Comparison of ENCODE assay signal across 18 mouse cellular contexts in the genomic region with DNA sequence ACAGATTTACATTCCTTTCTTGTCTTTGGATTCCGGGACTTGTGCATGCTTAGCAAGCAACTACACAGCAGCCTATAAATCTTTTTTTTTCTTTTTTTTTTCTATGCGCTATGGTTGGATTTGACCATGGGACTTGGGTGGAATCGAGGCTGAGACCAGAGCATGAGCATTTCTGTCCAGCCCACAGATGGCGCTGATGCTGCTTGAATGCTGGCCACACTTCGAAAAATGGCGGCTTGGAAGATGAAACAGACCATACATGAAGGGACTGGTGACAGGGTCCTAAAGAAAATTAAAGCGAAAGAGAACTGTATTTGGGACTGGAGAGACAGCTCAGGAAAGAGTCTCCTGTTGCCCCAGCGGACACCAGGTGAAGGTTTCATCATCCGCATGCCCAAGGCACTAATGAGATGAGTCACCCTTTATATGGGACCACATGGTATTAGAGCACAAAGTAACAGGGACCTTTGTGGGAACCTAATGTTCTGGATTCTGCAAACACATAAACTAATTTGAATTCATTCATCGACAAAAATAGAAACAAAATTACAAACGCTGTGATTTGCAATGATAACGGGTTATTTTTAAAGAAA. TPM values are rescaled to one million over a fixed set of nuclear protein-coding genes. Genes with fewer than 3 reads are reported as not detected.
DNase-seq lines count a peak whose midpoint lies in the region; ATAC-seq and TF ChIP-seq lines count a peak whose summit lies in the region.
"Had no signal": no experiment of that assay in that cellular context is flagged by ENCODE, and none has a peak within 500 bp of the region (broad histone marks: within the 10 kb centered on the region; RNA-seq: fewer than 3 reads in every experiment).

No protein-coding gene starts in this region.

- H3K9me3 ChIP-seq in kidney, embryonic 15.5 days (replicated peaks), result 0 out of 2 replicates have a peak, but pooled peaks cover 4% of the 10 kb centered on the region
- H3K9me3 ChIP-seq: limb, embryonic 15.5 days; midbrain, embryonic 15.5 days; stomach, embryonic 15.5 days had no signal

- no peak overlapping the region for H3K27ac ChIP-seq in kidney, adult 2 months (ENCODE audit: insufficient read depth, low read depth, low read length)
- H3K27ac ChIP-seq in kidney, embryonic 15.5 days, result no peak overlapping the region
- H3K27ac ChIP-seq: hindbrain, postnatal 0 days; left cerebral cortex, adult 2 months; limb, embryonic 15.5 days; macrophage; midbrain, embryonic 15.5 days; neural tube, embryonic 13.5 days; stomach, embryonic 15.5 days had no signal

- 95% methylated on average over 12 of the region's 12 CpGs for WGBS in kidney, adult 2 months
- WGBS in kidney, embryonic 15.5 days, result 93% methylated on average over 12 of the region's 12 CpGs

- H3K9ac ChIP-seq in kidney, embryonic 15.5 days, result no peak overlapping the region
- H3K9ac ChIP-seq: limb, embryonic 15.5 days; midbrain, embryonic 15.5 days; neural tube, embryonic 13.5 days; stomach, embryonic 15.5 days had no signal

- TF ChIP-seq CTCF in kidney, adult 2 months (conservative IDR thresholded peaks at IDR 0.05; ENCODE audit: insufficient read depth, insufficient read length, low read depth, low read length), result 0 out of 2 replicates have a peak, but pooled peaks have one; percentile 15

- H3K27me3 ChIP-seq in kidney, adult 2 months (replicated peaks; ENCODE audit: control insufficient read depth, insufficient read depth, low read length), result no peaks in the 10 kb centered on the region
- no peaks in the 10 kb centered on the region for H3K27me3 ChIP-seq in kidney, embryonic 15.5 days
- H3K27me3 ChIP-seq: limb, embryonic 15.5 days; midbrain, embryonic 15.5 days; neural tube, embryonic 13.5 days; stomach, embryonic 15.5 days had no signal

- TF ChIP-seq POLR2A in kidney, adult 2 months (IDR thresholded peaks at IDR 0.05; ENCODE audit: low read depth, low read length), result no peak

- no peak overlapping the region for H3K4me3 ChIP-seq in kidney, adult 2 months (ENCODE audit: insufficient read depth, low read depth, low read length)
- no peak overlapping the region for H3K4me3 ChIP-seq in kidney, embryonic 15.5 days (replicated peaks)
- H3K4me3 ChIP-seq: left cerebral cortex, adult 2 months; limb, embryonic 15.5 days; midbrain, embryonic 15.5 days; neural tube, embryonic 13.5 days; stomach, embryonic 15.5 days had no signal

- no peaks in the 10 kb centered on the region for H3K4me1 ChIP-seq in kidney, adult 2 months (ENCODE audit: control insufficient read depth, insufficient read depth, low read length)
- no peaks in the 10 kb centered on the region for H3K4me1 ChIP-seq in kidney, embryonic 15.5 days
- H3K4me1 ChIP-seq: limb, embryonic 15.5 days; midbrain, embryonic 15.5 days; neural tube, embryonic 13.5 days; stomach, embryonic 15.5 days had no signal

- H3K4me2 ChIP-seq in kidney, embryonic 15.5 days, result no peak overlapping the region
- H3K4me2 ChIP-seq: limb, embryonic 15.5 days; midbrain, embryonic 15.5 days; neural tube, embryonic 13.5 days; stomach, embryonic 15.5 days had no signal

- no peaks in the 10 kb centered on the region for H3K36me3 ChIP-seq in kidney, adult 2 months (ENCODE audit: control insufficient read depth, insufficient read depth, low read length)
- peaks cover 5% of the 10 kb centered on the region; the same call in 1 of the 2 replicates for H3K36me3 ChIP-seq in kidney, embryonic 15.5 days
- H3K36me3 ChIP-seq: midbrain, embryonic 15.5 days; stomach, embryonic 15.5 days had no signal

- no peak for ATAC-seq in kidney, embryonic 15.5 days (replicated peaks; ENCODE audit: low FRiP score)
- peak; percentile 49 for ATAC-seq in activated CD4-positive, CD25-positive, alpha-beta regulatory T cell, adult 4 months
- ATAC-seq: hindbrain, postnatal 0 days; midbrain, embryonic 15.5 days had no signal

- no peak for DNase-seq in kidney, adult 2 months
- peak; percentile 36 for DNase-seq in thymus, postnatal 0 days (ENCODE audit: low spot score)
- DNase-seq in thymus, postnatal 10 days (ENCODE audit: low spot score in 2 of 2), result no peak
- DNase-seq in thymus, postnatal 4 days, result peak; percentile 28
- no peak for DNase-seq in cerebellum, adult 11-12 months
- no peak for DNase-seq in urinary bladder, adult 2 months (ENCODE audit: low spot score)
- DNase-seq: cerebellum, adult 8-10 months; heart, postnatal 14 days; kidney, postnatal 25 days had no signal

RNA-seq across cellular contexts. Expression of gene Kcnmb4, which starts 9.8 kb away (rescaled TPM):
- 1.2 and 1.5 TPM in 2 replicates for polyA plus RNA-seq in kidney, adult 2 months (2012; rRNA removed)
- 4.6 and 5.6 TPM in 2 replicates for polyA plus RNA-seq in kidney, embryonic 15.5 days (2015; fragmentation: Nextera tagmentation; extraction: Ambion mirVana)
- polyA plus RNA-seq in thymus, postnatal 0 days (2015; fragmentation: Nextera tagmentation; extraction: Ambion mirVana), result 15.1 and 20.5 TPM in 2 replicates
- polyA plus RNA-seq in activated CD4-positive, CD25-positive, alpha-beta regulatory T cell, adult 4 months (2017; shearing (Covaris generic)), result 1 to 10 TPM; 1.0 to 2.1 TPM
- 3.3 and 3.9 TPM in 2 replicates for polyA plus RNA-seq in urinary bladder, adult 2 months (2012; rRNA removed)
- polyA plus RNA-seq: macrophage had no signal

Comparison
In these comparisons a context has a peak if more than half of its experiments do, and no peak if none do; other contexts are left out.
1. DNase-seq: peak in thymus, postnatal 0 days (single experiment) and thymus, postnatal 4 days (single experiment); none in kidney, adult 2 months (single experiment), thymus, postnatal 10 days (0 of 2), cerebellum, adult 11-12 months (single experiment) and urinary bladder, adult 2 months (single experiment).